Mouse (Mus musculus) forelimb bud, embryonic 11.5 days (tissue): ENCODE results near the gene Naa38.

Experiments
- DNase-seq: peaks from one replicate; pipeline ENCODE4 v3.0.0-alpha.2; 2012; ENCODE audit warnings: low read depth, low spot score

The Naa38 gene

DNA sequence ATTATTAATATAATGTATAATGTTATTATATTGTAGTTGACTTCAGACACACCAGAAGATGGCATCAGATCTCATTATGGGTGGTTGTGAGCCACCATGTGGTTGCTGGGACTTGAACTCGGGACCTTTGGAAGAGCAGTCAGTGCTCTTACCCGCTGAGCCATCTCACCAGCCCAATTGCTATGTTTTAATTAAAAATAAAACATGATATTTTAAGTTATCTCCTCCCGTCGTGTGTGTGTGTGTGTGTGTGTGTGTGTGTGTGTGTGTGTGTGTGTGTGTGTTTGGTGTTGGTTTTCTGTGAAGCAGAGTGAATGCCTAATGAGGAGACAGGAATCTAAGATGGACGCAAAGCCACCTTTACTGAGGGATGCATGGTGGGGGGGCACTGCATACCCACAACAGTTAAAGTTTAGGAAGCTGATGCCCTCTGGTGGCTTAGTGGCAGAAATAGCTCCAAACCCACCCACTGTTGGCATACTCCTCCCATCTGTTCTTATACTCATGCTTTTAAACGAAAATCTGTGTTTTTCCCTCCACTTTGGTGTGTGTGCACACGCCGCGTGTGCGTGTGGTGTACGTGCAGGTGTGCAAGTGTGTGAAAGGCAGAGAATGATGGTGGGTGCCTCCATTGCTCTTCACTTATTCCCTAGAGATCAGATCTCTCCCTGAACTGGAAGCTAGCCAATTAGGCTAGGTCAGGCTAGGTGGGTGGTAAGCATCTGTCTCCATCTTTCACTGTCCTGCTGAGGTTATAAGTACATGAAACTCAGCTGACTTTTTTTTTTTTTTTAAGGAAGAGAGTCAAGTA lies 36.7 kb downstream of the Naa38 start:
- peak; percentile 83 for DNase-seq

DNA sequence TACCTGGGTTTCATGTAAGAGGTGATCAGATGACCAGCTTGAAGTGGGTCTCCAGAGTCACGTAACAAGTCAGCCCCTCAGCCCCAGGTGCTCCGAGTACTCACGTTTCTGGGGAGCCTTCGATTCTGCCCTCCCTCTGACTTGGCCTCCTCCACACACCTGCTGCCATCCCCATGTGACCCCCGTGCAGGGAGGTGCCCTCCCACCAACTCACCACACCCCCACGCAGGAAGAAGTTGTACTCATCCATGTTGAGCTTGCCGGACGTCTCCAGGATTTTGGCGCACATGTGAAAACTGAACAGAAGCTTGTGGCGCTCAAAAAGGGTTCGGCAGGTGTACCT lies 37.3 kb downstream of the Naa38 start:
- DNase-seq: no peak

DNA sequence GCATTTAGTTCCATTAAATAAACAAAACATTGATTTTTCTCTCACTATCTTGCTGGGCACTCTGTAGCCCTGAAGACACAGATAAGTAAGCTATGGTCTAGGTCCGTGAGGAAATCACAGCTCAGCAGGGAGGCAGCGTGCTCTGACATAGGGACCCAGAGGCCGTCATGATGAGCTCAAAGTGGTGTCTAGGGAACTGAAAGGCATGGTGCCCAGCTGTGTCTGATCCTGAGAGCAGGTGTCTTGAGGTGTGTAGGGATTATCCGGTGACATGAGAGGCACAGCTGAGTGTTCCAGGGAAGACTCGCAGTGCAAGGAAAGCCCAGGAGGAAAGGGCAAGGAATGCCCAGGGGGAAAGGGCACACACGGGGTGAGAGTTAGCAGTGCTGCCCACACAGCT lies 37.9 kb downstream of the Naa38 start:
- no peak for DNase-seq

DNA sequence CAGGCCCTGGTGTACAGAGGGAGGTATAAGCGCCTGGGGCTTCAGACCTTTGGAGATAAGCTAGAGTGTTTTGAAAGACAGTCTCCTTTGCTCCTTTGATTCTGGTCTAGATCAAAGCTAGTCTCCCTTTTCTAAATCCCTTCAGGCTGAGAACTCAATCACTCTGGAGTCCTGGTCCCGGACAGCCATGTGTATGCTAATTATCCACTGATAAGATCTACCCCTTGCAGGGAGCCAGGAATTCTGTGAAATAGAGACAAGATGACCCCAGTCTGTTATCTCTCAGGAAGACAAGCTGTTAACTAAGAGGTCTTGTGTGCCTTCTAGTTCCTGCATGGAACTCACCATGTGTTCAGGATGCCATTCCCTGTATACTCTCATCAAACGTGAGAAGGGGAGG lies 42.0 kb downstream of the Naa38 start:
- no peak for DNase-seq

DNA sequence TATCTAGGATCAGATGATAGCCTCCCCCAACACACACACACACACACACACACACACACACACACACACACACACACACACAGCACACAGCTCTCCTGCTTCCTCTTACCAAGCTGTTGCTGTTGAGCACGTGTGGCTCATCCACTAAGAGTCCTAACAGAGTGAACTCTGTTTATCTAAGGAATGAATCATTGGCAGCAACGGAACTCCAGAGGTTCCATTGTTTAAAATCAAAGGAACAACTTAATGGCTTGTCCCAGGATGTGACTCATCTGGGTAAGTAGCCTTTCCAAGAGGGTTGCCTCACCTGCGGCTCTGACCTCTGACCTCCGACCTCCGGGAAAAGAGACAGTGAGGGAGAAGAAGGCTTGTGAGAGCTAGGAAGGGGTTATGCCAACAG lies 48.0 kb downstream of the Naa38 start:
- no peak for DNase-seq
